Comparison of ENCODE assay signal across 25 mouse cellular contexts in the genomic region with DNA sequence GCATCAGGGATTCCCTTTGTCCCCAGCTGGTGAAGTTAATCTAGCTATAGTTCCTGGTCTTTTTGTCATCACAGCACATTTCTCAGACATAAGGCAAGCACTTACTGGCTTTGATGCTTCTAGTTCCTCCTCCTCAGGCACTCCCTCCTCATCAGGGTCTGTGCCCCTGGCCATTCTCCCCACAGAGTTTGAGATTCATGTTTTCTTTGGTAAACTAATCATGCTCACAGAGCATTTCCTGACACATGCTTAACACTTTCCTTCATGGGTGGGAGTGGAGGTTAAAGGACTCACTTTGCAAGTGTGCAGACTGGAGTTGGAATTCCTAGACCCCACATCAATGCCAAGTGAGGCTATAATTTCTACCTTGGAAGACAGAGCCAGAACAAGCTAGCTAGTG. TPM values are rescaled to one million over a fixed set of nuclear protein-coding genes. Genes with fewer than 3 reads are reported as not detected.
DNase-seq lines count a peak whose midpoint lies in the region; ATAC-seq and TF ChIP-seq lines count a peak whose summit lies in the region.
"Had no signal": no experiment of that assay in that cellular context is flagged by ENCODE, and none has a peak within 500 bp of the region (broad histone marks: within the 10 kb centered on the region; RNA-seq: fewer than 3 reads in every experiment).

No protein-coding gene starts in this region.

- ATAC-seq in kidney, embryonic 16.5 days (ENCODE audit: low FRiP score, low TSS enrichment): 0 out of 2 replicates have a peak, but pooled peaks have one; percentile 42
- ATAC-seq in G1E (ENCODE audit: extremely low read depth, insufficient number of reproducible peaks, low FRiP score, poor library complexity, severe bottlenecking): peak; percentile 1; the same call in 1 of the 2 replicates
- ATAC-seq in megakaryocyte progenitor cell, adult 5-6 weeks (replicated peaks; ENCODE audit: poor library complexity): peak; percentile 12; the same call in 1 of the 2 replicates
- no peak for ATAC-seq in activated CD4-positive, CD25-positive, alpha-beta regulatory T cell, adult 4 months
- ATAC-seq: forebrain, embryonic 14.5 days; forebrain, postnatal 0 days; hindbrain, embryonic 16.5 days; Patski had no signal

- H3K9me3 ChIP-seq in kidney, embryonic 16.5 days (ENCODE audit: low read length): no peaks in the 10 kb centered on the region
- H3K9me3 ChIP-seq in G1E (replicated peaks): peaks cover 7% of the 10 kb centered on the region
- H3K9me3 ChIP-seq: embryonic facial prominence, embryonic 12.5 days; embryonic facial prominence, embryonic 15.5 days; heart, embryonic 10.5 days; hindbrain, embryonic 10.5 days; hindbrain, embryonic 13.5 days had no signal

- peaks cover 13% of the 10 kb centered on the region; the same call in 1 of the 2 replicates for H3K4me1 ChIP-seq in kidney, embryonic 16.5 days (ENCODE audit: insufficient read depth, low read length)
- H3K4me1 ChIP-seq in G1E (ENCODE audit: insufficient read depth, low read depth, low read length): peaks cover 36% of the 10 kb centered on the region
- H3K4me1 ChIP-seq: hindbrain, embryonic 13.5 days had no signal

- no peak overlapping the region for H3K9ac ChIP-seq in kidney, embryonic 16.5 days (replicated peaks; ENCODE audit: low read length)
- H3K9ac ChIP-seq: embryonic facial prominence, embryonic 12.5 days; embryonic facial prominence, embryonic 15.5 days; forebrain, postnatal 0 days; heart, embryonic 13.5 days; hindbrain, embryonic 13.5 days had no signal

- H3K4me2 ChIP-seq in kidney, embryonic 16.5 days (replicated peaks; ENCODE audit: low read depth, low read length): no peak overlapping the region
- H3K4me2 ChIP-seq: embryonic facial prominence, embryonic 12.5 days; embryonic facial prominence, embryonic 15.5 days; heart, embryonic 13.5 days; hindbrain, embryonic 13.5 days had no signal

- no peak for TF ChIP-seq CTCF in G1E (IDR thresholded peaks at IDR 0.05; ENCODE audit: low read depth, low read length)

- DNase-seq in heart, adult 11 months: peak; percentile 52
- DNase-seq in heart, postnatal 14 days: no peak
- no peak for DNase-seq in kidney, adult 9 months
- DNase-seq in G1E (ENCODE audit: low spot score): no peak
- DNase-seq: adrenal gland, adult 8-10 months; adrenal gland, postnatal 25 days; cerebellum, adult 11-12 months; cerebellum, adult 8-10 months; cerebellum, postnatal 10 days; cerebellum, postnatal 36 days; forebrain, postnatal 0 days; gastrocnemius, postnatal 25 days; heart, adult 2 months had no signal

- H3K27me3 ChIP-seq in kidney, embryonic 16.5 days (ENCODE audit: insufficient read depth, low read length): no peaks in the 10 kb centered on the region
- H3K27me3 ChIP-seq in G1E (ENCODE audit: insufficient read depth, low read length): no peaks in the 10 kb centered on the region
- H3K27me3 ChIP-seq: embryonic facial prominence, embryonic 12.5 days; embryonic facial prominence, embryonic 15.5 days; hindbrain, embryonic 13.5 days; Patski had no signal

- H3K36me3 ChIP-seq in kidney, embryonic 16.5 days (ENCODE audit: insufficient read depth, low read length): no peaks in the 10 kb centered on the region
- H3K36me3 ChIP-seq in G1E (replicated peaks): no peaks in the 10 kb centered on the region
- H3K36me3 ChIP-seq: embryonic facial prominence, embryonic 12.5 days; embryonic facial prominence, embryonic 15.5 days; heart, embryonic 10.5 days; heart, embryonic 13.5 days; hindbrain, embryonic 10.5 days; hindbrain, embryonic 13.5 days had no signal

- H3K4me3 ChIP-seq in kidney, embryonic 16.5 days (ENCODE audit: low read length): no peak overlapping the region
- H3K4me3 ChIP-seq in G1E (ENCODE audit: low read depth, low read length): no peak overlapping the region
- H3K4me3 ChIP-seq: embryonic facial prominence, embryonic 12.5 days; embryonic facial prominence, embryonic 15.5 days; heart, adult 2 months; heart, embryonic 10.5 days; heart, embryonic 13.5 days; hindbrain, embryonic 10.5 days; hindbrain, embryonic 13.5 days had no signal

- H3K27ac ChIP-seq in kidney, embryonic 16.5 days (ENCODE audit: low read length): no peak overlapping the region
- H3K27ac ChIP-seq: embryonic facial prominence, embryonic 12.5 days; embryonic facial prominence, embryonic 15.5 days; heart, adult 2 months; heart, embryonic 10.5 days; heart, embryonic 13.5 days; hindbrain, embryonic 10.5 days; hindbrain, embryonic 13.5 days had no signal

- intact Hi-C loops in heart, postnatal 14 days (cut with DNase I): no loop called here

RNA-seq across cellular contexts. Expression of a gene that starts 43.8 kb away (rescaled TPM):
- total RNA-seq in heart, postnatal 14 days (2021): 10 to 100 TPM in 1 of 2 experiments, 1 to 10 TPM in 1; 9.3 to 12.0 TPM
- 9.2 and 9.3 TPM in 2 replicates for polyA plus RNA-seq in kidney, embryonic 16.5 days (2015; fragmentation: Nextera tagmentation; extraction: Ambion mirVana)
- total RNA-seq in G1E (2014; fragmentation: Nextera tagmentation) (not detected in 2 replicates), G1E (2017) (0.05 and 0.12 TPM in 2 replicates)
- polyA plus RNA-seq in G1E (2012): not detected in 2 replicates
- not detected in 2 replicates for total RNA-seq in megakaryocyte progenitor cell, adult 5-6 weeks (2015)
- total RNA-seq in megakaryocyte progenitor cell, adult 5-6 weeks (2017): not detected in 2 replicates
- polyA plus RNA-seq in activated CD4-positive, CD25-positive, alpha-beta regulatory T cell, adult 4 months (2017; shearing (Covaris generic)): not detected

Comparison
In these comparisons a context has a peak if more than half of its experiments do, and no peak if none do; other contexts are left out.
1. RNA of a gene that starts 43.8 kb away (total RNA-seq): 9.3 to 12.0 TPM in heart, postnatal 14 days; 0.05 to 0.12 TPM in G1E and not detected in megakaryocyte progenitor cell, adult 5-6 weeks; every median in the first group is over 4 times any median in the second.